ENCODE assay signal across 10 mouse cellular contexts in the genomic region with DNA sequence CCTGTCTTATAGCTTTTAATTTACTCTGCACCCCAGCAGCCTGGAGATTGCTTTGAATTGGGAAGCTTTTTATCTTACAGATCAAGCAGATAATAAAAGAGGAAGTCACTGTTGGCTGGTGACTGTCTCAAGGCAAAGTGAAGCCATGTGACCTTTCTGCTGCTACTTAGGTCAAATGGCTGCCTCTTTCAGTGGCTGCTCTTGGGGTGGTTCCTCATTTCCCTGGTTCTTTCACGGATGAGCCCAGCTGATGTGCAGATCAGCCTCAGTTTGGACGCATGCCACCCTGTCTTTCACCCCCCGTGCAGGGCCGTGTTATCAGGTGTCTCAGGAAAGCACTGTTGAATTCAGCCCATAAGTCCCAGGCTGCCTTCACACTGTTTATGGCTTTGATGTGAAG. TPM values are rescaled to one million over a fixed set of nuclear protein-coding genes. Genes with fewer than 3 reads are reported as not detected.
A peak's percentile ranks its signal among the peaks of the same experiment; 100 is the strongest.
DNase-seq lines count a peak whose midpoint lies in the region; ATAC-seq and TF ChIP-seq lines count a peak whose summit lies in the region.
"Had no signal": no experiment of that assay in that cellular context is flagged by ENCODE, and none has a peak within 500 bp of the region (broad histone marks: within the 10 kb centered on the region; RNA-seq: fewer than 3 reads in every experiment).

No protein-coding gene starts in this region.

- H3K9me3 ChIP-seq in G1E (replicated peaks) = peaks cover 3% of the 10 kb centered on the region; the same call in 1 of the 2 replicates
- no peaks in the 10 kb centered on the region for H3K9me3 ChIP-seq in liver, embryonic 13.5 days (replicated peaks)
- no peaks in the 10 kb centered on the region for H3K9me3 ChIP-seq in hindbrain, embryonic 16.5 days (ENCODE audit: control insufficient read depth, low read length)

- peaks cover 53% of the 10 kb centered on the region for H3K4me1 ChIP-seq in G1E (ENCODE audit: insufficient read depth, low read depth, low read length)
- H3K4me1 ChIP-seq in liver, embryonic 13.5 days (replicated peaks) = peaks cover 7% of the 10 kb centered on the region; the same call in 1 of the 2 replicates
- H3K4me1 ChIP-seq in spleen, adult 2 months (ENCODE audit: control insufficient read depth, insufficient read depth, insufficient read length) = peaks cover 7% of the 10 kb centered on the region; the same call in 1 of the 2 replicates
- H3K4me1 ChIP-seq in hindbrain, embryonic 16.5 days (ENCODE audit: control insufficient read depth, insufficient read depth, low read depth, low read length) = no peaks in the 10 kb centered on the region

- WGBS in liver, embryonic 13.5 days (ENCODE audit: insufficient replicate concordance) = 6% methylated on average over 4 of the region's 4 CpGs
- 12% methylated on average over 4 of the region's 4 CpGs for WGBS in spleen, adult 2 months
- 76% methylated on average over 4 of the region's 4 CpGs for WGBS in hindbrain, embryonic 16.5 days

- H3K27me3 ChIP-seq in G1E (ENCODE audit: insufficient read depth, low read length) = no peaks in the 10 kb centered on the region
- H3K27me3 ChIP-seq in liver, embryonic 13.5 days = no peaks in the 10 kb centered on the region
- H3K27me3 ChIP-seq in spleen, adult 2 months (ENCODE audit: control insufficient read depth, insufficient read depth, low read length) = no peaks in the 10 kb centered on the region
- H3K27me3 ChIP-seq in hindbrain, embryonic 16.5 days (replicated peaks; ENCODE audit: control insufficient read depth, insufficient read depth, low read length) = no peaks in the 10 kb centered on the region

- no peak overlapping the region for H3K4me2 ChIP-seq in liver, embryonic 13.5 days
- H3K4me2 ChIP-seq in hindbrain, embryonic 16.5 days (ENCODE audit: low read length) = no peak overlapping the region
- H3K4me2 ChIP-seq: lung, embryonic 14.5 days had no signal

- TF ChIP-seq CTCF in G1E (IDR thresholded peaks at IDR 0.05; ENCODE audit: low read depth, low read length) = no peak
- no peak for TF ChIP-seq CTCF in spleen, adult 2 months (IDR thresholded peaks at IDR 0.05; ENCODE audit: extremely low read depth, insufficient read depth, insufficient read length, insufficient replicate concordance)

- no peak overlapping the region for H3K27ac ChIP-seq in liver, embryonic 13.5 days
- H3K27ac ChIP-seq in spleen, adult 2 months (ENCODE audit: insufficient read depth, low read length) = peak overlapping the region; percentile 62
- no peak overlapping the region for H3K27ac ChIP-seq in hindbrain, embryonic 16.5 days (ENCODE audit: low read depth, low read length)

- peak; percentile 15 for DNase-seq in adrenal gland, adult 2 months
- no peak for DNase-seq in adrenal gland, adult 8-10 months
- DNase-seq in G1E (ENCODE audit: low spot score) = peak; percentile 88
- no peak for DNase-seq in liver, embryonic 13.5 days
- peak; percentile 48 to 69 for DNase-seq in spleen, adult 2 months (ENCODE audit: low read depth in 1 of 2, low spot score in 2 of 2)
- DNase-seq in right cerebral cortex, postnatal 36 days (ENCODE audit: low spot score in 2 of 2) = no peak
- no peak for DNase-seq in kidney, adult 11 months
- DNase-seq: lung, embryonic 14.5 days had no signal

- TF ChIP-seq POLR2A in spleen, adult 2 months (IDR thresholded peaks at IDR 0.05; ENCODE audit: low read depth, low read length) = no peak

- peaks cover 72% of the 10 kb centered on the region for H3K36me3 ChIP-seq in G1E (replicated peaks)
- 0 out of 2 replicates have a peak, but pooled peaks cover 4% of the 10 kb centered on the region for H3K36me3 ChIP-seq in liver, embryonic 13.5 days
- H3K36me3 ChIP-seq in spleen, adult 2 months (ENCODE audit: control insufficient read depth, insufficient read depth, low read length) = peaks cover 7% of the 10 kb centered on the region; the same call in 1 of the 2 replicates
- H3K36me3 ChIP-seq in hindbrain, embryonic 16.5 days (ENCODE audit: control insufficient read depth, insufficient read depth, low read length) = peaks cover 8% of the 10 kb centered on the region

- no peak overlapping the region for H3K9ac ChIP-seq in liver, embryonic 13.5 days
- H3K9ac ChIP-seq in hindbrain, embryonic 16.5 days (ENCODE audit: low read depth, low read length) = no peak overlapping the region
- H3K9ac ChIP-seq: lung, embryonic 14.5 days had no signal

- H3K4me3 ChIP-seq in G1E (ENCODE audit: low read depth, low read length) = peak overlapping the region; percentile 39; the same call in 1 of the 2 replicates
- H3K4me3 ChIP-seq in liver, embryonic 13.5 days (replicated peaks) = no peak overlapping the region
- no peak overlapping the region for H3K4me3 ChIP-seq in spleen, adult 2 months (ENCODE audit: extremely low read depth, insufficient read depth, insufficient read length)
- no peak overlapping the region for H3K4me3 ChIP-seq in hindbrain, embryonic 16.5 days (ENCODE audit: low read length)

- ATAC-seq in G1E (ENCODE audit: extremely low read depth, insufficient number of reproducible peaks, low FRiP score, poor library complexity, severe bottlenecking) = peak; percentile 99
- ATAC-seq in liver, embryonic 13.5 days (ENCODE audit: low read depth) = 0 out of 2 replicates have a peak, but pooled peaks have one; percentile 15
- ATAC-seq in hindbrain, embryonic 16.5 days = no peak
- ATAC-seq: intestine, embryonic 16.5 days had no signal

RNA-seq across cellular contexts. Expression of a gene that starts 25.4 kb away (rescaled TPM):
- total RNA-seq in adrenal gland, adult 2 months (2021) = 10 to 100 TPM; 18.0 to 22.4 TPM
- 4.2 and 4.5 TPM in 2 replicates for polyA plus RNA-seq in adrenal gland, adult 2 months (2012; rRNA removed)
- total RNA-seq in adrenal gland, adult 8-10 months (2022) = 10 to 100 TPM; 20.7 to 34.0 (median 22.7) TPM
- total RNA-seq in G1E (2014; fragmentation: Nextera tagmentation) = 19.5 and 27.5 TPM in 2 replicates
- total RNA-seq in G1E (2017) = 22.3 and 26.8 TPM in 2 replicates
- 5.0 and 5.7 TPM in 2 replicates for polyA plus RNA-seq in G1E (2012)
- polyA plus RNA-seq in liver, embryonic 13.5 days (2015; fragmentation: Nextera tagmentation; extraction: Ambion mirVana) = 6.2 and 7.5 TPM in 2 replicates
- polyA plus RNA-seq in spleen, adult 2 months (2012; rRNA removed) = 11.7 and 13.2 TPM in 2 replicates
- 69.2 and 80.6 TPM in 2 replicates for polyA plus RNA-seq in hindbrain, embryonic 16.5 days (2015; fragmentation: Nextera tagmentation; extraction: Ambion mirVana)

Comparison
In these comparisons a context has a peak if more than half of its experiments do, and no peak if none do; other contexts are left out.
1. DNase-seq: peak in adrenal gland, adult 2 months (single experiment), G1E (single experiment) and spleen, adult 2 months (2 of 2); none in adrenal gland, adult 8-10 months (single experiment), liver, embryonic 13.5 days (single experiment), right cerebral cortex, postnatal 36 days (0 of 2) and kidney, adult 11 months (single experiment).